Mouse (Mus musculus) ES-Bruce4 (cell line): ENCODE results near the gene Olfr1002.

ENCODE experiments used
- CTCF ChIP-seq: IDR thresholded peaks from one replicate; pipeline ENCODE4 v1.8.1; 2011; ENCODE audit warnings: low read depth, low read length
- EP300 ChIP-seq: IDR thresholded peaks from 2 replicates; pipeline ENCODE4 v1.6.1; 2011; ENCODE audit warnings: low read depth, low read length; ENCODE audit not compliant: insufficient read depth

DNA sequence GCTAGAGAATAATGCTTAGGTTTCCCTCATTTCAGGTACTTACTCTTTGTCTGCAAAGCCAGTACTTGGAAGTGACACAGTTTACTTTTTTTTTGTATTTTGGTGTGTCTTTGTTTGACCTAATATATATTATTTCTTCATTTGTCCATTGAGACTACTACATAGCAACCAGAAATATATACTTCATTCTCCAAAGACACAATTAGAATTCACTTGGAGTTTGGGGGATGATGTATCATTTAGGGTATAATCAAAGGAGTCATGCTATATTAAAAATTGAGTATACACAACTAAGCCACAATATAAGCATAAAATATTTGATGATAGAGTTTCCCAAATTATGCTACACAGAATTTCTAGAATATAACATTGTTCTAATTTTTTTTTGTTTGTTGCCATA is 28.2 kb upstream of the Olfr1002 start, which contains the start of gene Olfr1006:
- TF ChIP-seq EP300, result no peak
- TF ChIP-seq CTCF, result no peak
